Mouse (Mus musculus) hindbrain, embryonic 16.5 days (tissue): ENCODE measurements around the gene Cacna1h. TPM values are rescaled to one million over a fixed set of nuclear protein-coding genes. Genes with fewer than 3 reads are reported as not detected.

Experiments used
- ATAC-seq: fragments of 200-750 bp; cut with Nextera tagmentation; 2 replicates; pipeline ENCODE4 v1.8.0; 2017; ENCODE audit warnings: moderate TSS enrichment, moderate library complexity
- H3K27ac ChIP-seq: fragments of 300-500 bp; sonication (generic); 2 replicates; pipeline ENCODE4 v1.5.1; 2014; ENCODE audit warnings: low read depth, mild to moderate bottlenecking, control low read depth, low read length, moderate library complexity
- H3K27me3 ChIP-seq: fragments of 300-500 bp; sonication (generic); replicated peaks from 2 replicates; pipeline ENCODE4 v1.6.1; 2014; ENCODE audit warnings: low read length; ENCODE audit not compliant: control insufficient read depth, insufficient read depth
- H3K36me3 ChIP-seq: fragments of 300-500 bp; sonication (generic); 2 replicates; pipeline ENCODE4 v1.6.1; 2014; ENCODE audit warnings: mild to moderate bottlenecking, low read length, moderate library complexity, mixed read lengths; ENCODE audit not compliant: control insufficient read depth, insufficient read depth
- H3K4me1 ChIP-seq: fragments of 300-500 bp; sonication (generic); 2 replicates; pipeline ENCODE4 v1.6.1; 2014; ENCODE audit warnings: low read depth, low read length; ENCODE audit not compliant: control insufficient read depth, insufficient read depth
- H3K4me2 ChIP-seq: fragments of 300-500 bp; sonication (generic); 2 replicates; pipeline ENCODE4 v1.6.1; 2014; ENCODE audit warnings: mild to moderate bottlenecking, low read length, control low read depth, moderate library complexity
- H3K4me3 ChIP-seq: fragments of 300-500 bp; sonication (generic); 2 replicates; pipeline ENCODE4 v1.5.1; 2014; ENCODE audit warnings: mild to moderate bottlenecking, low read length, control low read depth, moderate library complexity
- H3K9ac ChIP-seq: fragments of 300-500 bp; sonication (generic); 2 replicates; pipeline ENCODE4 v1.6.1; 2014; ENCODE audit warnings: low read depth, mild to moderate bottlenecking, control low read depth, low read length, moderate library complexity
- H3K9me3 ChIP-seq: fragments of 300-500 bp; sonication (generic); 2 replicates; pipeline ENCODE4 v1.6.1; 2014; ENCODE audit warnings: mild to moderate bottlenecking, low read length, moderate library complexity; ENCODE audit not compliant: control insufficient read depth
- WGBS: fragments of 180-500 bp; shearing (Covaris S2); extraction: QIAGEN DNeasy Blood & Tissue Kit; methylation state at CpG from one replicate; pipeline ENCODE4 v1.1.7; 2014; 5-methylcytosine and 5-hydroxymethylcytosine counted together
- polyA plus RNA-seq: library from polyadenylated mRNA; unstranded; fragments of >200 nt; fragmentation: Nextera tagmentation; extraction: Ambion mirVana; gene quantifications from 2 replicates; pipeline ENCODE4 v1.2.1, GENCODE M21; 2015

Gene Cacna1h
- polyA plus RNA-seq = 5.9 and 6.2 TPM in 2 replicates

DNA sequence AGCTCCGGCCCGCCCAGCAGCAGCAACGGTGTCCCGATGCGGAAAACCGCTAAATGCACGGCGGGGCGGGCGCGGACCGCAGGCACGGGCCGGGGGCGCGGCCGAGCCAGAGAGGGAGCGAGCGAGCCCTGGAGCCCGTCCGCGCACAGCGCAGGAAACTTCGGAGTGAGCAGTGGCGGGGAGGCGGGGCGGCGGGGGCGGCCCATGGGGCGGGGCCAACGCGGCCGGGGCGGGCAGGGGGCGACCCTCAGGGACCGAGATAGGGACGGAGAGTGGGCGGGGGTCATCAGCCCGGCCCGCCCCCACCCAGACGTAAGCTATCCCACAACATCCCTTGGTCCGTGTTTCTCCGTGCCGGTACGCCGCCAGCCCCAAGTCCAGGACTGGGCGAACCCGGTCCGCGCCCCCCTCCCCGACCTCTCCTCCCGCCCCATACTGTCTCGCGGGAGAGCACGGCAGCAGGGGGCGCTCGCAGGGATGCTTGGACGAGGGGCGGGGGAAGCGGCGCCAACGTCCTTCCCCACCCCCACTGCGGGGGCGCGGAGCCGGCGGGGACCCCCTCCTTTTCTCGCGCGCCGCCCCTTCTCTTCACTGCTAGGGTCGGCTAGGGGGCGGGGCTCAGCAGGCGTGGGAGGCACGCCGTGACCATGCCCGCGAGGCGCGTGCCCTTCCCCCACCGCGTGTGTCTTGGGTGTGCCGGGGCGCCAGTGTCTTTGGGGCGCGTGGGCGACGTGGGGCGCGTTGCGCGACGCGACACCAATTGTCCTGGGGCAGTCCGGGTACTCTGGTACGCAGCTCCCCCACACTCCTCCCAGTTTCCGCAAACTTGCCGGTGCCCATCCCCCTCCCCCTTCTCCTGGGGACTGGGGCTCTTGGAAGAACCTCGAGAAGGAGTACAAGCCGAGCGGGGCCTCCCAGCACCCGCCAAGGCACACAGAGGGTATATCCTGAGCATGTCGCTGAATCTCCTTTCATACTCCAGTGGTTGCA, at the start of gene Cacna1h:
Cacna1h (minus strand) TSS at position 167 of the 990 bp plus-strand sequence.
- peak within 1 kb of the TSS; percentile 88 for H3K9ac ChIP-seq
- peak within 1 kb of the TSS; percentile 78 for H3K27ac ChIP-seq
- no peaks in the 10 kb centered on the region for H3K36me3 ChIP-seq
- ATAC-seq = peak; percentile 91
- H3K9me3 ChIP-seq = no peaks in the 10 kb centered on the region
- H3K4me3 ChIP-seq = peak within 1 kb of the TSS; percentile 73
- WGBS = under 1% methylated on average over 65 of the region's 103 CpGs
- peaks cover 2% of the 10 kb centered on the region; the same call in 1 of the 2 replicates for H3K27me3 ChIP-seq
- peak within 1 kb of the TSS; percentile 69 for H3K4me2 ChIP-seq
- peaks cover 35% of the 10 kb centered on the region for H3K4me1 ChIP-seq

DNA sequence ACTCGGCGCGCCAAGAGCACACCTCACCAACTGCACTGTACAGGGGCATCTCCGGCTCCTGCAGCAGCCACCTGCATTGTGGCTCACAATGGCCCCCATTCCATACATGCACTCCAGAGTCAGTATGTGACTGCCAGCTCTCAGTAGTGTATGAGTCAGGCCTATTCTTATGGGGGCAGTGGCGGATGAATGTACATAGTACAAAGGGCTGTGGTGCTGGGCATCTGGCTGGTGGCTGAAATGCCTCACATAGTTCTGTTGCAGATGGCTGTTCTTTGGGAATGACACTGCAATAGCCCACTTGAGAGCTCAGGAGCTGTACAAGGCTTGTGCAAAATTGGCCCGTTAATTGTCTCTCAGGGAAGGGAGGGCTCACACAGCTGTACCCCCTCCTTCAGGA, 48.5 kb upstream of the Cacna1h start:
- Histone ChIP-seq H3K9ac (no peak overlapping the region), H3K4me1 (no peaks in the 10 kb centered on the region), H3K27ac (no peak overlapping the region), H3K4me3 (no peak overlapping the region), H3K9me3 (no peaks in the 10 kb centered on the region; the same call in 1 of the 2 replicates), H3K4me2 (no peak overlapping the region), H3K36me3 (no peaks in the 10 kb centered on the region), H3K27me3 (0 out of 2 replicates have a peak, but pooled peaks cover under 1% of the 10 kb centered on the region)
- WGBS = 79% methylated on average over 6 of the region's 6 CpGs
- ATAC-seq = no peak

DNA sequence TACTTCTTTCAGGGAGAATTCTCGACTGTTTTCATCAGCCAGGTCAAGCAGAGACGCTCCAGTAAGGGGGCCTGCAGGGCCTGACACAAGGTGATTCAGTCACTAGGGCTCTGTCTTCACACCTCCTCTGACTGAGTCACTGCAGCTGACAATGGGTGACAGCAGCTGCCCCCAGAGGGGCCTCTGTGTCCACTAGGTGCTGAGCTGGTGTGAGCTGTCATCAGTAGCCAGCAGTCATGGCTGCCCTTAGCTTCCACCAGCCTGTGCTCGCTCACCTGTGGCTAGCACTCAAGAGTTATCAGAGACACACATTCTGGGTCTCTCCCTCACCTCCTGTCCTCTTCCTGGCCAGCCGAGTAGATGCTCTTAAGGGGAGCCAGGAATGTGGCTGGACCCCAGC, 47.2 kb upstream of the Cacna1h start:
- peaks cover 3% of the 10 kb centered on the region; the same call in 1 of the 2 replicates for H3K4me1 ChIP-seq
- H3K4me2 ChIP-seq = no peak overlapping the region
- H3K4me3 ChIP-seq = no peak overlapping the region
- no peak for ATAC-seq
- WGBS = 74% methylated on average over 4 of the region's 4 CpGs
- H3K27ac ChIP-seq = no peak overlapping the region
- no peaks in the 10 kb centered on the region for H3K36me3 ChIP-seq
- 0 out of 2 replicates have a peak, but pooled peaks cover 3% of the 10 kb centered on the region for H3K27me3 ChIP-seq
- H3K9me3 ChIP-seq = no peaks in the 10 kb centered on the region; the same call in 1 of the 2 replicates
- no peak overlapping the region for H3K9ac ChIP-seq

DNA sequence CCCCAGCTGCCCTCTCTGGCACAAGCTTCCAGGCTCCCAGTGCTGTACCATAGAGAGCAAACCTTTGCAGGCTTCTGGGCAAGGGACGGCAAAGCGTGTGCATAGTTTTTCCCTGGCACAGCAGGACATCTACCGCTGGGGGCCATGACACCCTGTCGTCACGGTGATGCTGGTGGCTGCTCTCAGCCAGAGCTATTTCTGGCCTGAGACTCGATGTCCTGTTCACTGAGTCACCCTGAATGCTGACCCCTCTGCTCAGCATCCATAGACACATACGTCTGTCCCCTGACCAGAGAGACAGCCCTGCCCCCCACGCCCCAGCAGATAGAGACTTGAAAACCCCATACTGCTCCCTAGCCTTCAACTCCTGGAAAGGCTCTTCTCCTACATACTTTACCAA, 46.6 kb upstream of the Cacna1h start:
- Histone ChIP-seq H3K4me2 (no peak overlapping the region), H3K4me3 (no peak overlapping the region), H3K27me3 (peaks cover 6% of the 10 kb centered on the region; the same call in 1 of the 2 replicates), H3K9ac (no peak overlapping the region), H3K4me1 (peaks cover 3% of the 10 kb centered on the region; the same call in 1 of the 2 replicates), H3K9me3 (no peaks in the 10 kb centered on the region; the same call in 1 of the 2 replicates), H3K27ac (no peak overlapping the region), H3K36me3 (no peaks in the 10 kb centered on the region)
- WGBS = 45% methylated on average over 8 of the region's 8 CpGs
- ATAC-seq = no peak

DNA sequence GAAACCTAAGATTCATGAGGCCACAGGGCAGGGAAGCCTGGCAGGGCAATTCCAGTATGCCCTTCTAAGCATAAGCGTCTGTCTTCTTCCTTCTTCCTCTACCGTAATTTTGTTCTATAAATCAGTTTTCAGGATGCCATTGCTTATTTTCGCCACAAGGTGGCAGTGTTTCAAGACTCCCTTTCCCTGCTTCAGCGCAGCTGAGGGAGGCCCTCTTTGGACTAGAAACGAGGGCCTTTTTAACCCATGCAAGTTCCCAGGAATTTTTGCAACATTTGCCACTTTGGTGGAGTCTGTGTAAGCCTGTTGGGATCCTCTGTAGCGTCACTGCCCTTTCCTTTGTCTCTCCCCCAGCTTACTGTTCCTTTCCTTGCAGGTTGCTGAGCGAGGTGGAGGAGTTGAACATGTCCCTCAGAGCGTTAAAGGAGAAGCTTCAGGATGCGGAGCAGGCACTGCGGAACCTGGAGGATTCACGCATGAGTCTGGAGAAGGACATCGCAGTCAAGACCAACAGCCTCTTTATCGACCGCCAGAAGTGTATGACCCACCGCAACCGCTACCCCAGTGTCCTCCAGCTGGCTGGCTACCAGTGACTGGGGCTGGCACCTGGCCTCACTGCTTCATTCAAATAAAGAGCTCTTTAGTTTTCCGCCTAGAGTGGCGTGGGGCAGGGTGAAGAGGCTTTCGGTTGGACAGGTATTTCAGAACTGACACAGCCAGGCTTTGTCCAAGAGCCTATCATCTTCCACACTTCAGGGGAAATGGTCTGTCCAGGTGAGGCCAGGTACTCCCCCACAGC, 42.6 kb upstream of the Cacna1h start:
- Histone ChIP-seq H3K9ac (no peak overlapping the region), H3K36me3 (no peaks in the 10 kb centered on the region), H3K27me3 (peaks cover 21% of the 10 kb centered on the region), H3K4me2 (no peak overlapping the region), H3K4me1 (peaks cover 16% of the 10 kb centered on the region), H3K9me3 (no peaks in the 10 kb centered on the region), H3K4me3 (no peak overlapping the region), H3K27ac (no peak overlapping the region)
- no peak for ATAC-seq
- whole genome bisulfite sequencing = 37% methylated on average over 19 of the region's 19 CpGs

DNA sequence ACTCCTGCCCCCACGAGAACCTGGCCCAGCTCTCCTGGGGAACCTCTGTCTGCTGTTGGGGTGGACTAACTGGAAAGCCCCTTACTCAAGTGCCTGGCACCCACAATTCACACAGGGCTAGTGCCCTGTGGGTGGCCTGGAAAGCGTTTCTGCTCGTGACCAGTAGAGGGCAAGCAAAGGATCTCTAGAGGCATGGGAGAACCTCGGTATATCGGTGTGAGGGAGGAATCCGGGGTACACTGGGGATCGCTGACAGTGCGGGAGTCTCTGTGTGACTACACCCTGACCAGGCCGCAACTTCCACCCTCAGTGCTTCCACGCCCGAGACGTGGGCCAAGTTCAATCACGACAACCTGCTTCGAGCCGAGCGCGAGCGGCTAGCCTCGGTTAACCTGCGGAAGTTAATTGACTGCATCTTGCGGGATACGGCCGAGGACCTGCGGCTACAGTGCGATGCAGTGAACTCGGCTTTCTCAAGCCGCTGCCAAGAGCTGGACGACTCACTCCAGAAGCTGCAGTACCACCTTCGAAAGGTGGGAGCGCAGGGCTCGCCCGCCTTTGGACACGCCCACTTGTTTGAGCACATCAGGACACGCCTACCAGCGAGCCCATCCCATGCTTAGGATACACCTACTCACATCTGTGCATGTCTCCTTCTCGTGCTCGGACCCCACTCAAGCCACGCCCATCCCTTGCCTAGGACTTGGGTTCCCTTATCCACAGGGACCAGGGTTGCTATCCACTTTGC, 40.9 kb upstream of the Cacna1h start:
- peak overlapping the region; percentile 88 for H3K4me2 ChIP-seq
- peak; percentile 50 for ATAC-seq
- H3K27ac ChIP-seq = no peak overlapping the region
- WGBS = 2% methylated on average over 38 of the region's 38 CpGs
- H3K4me3 ChIP-seq = peak overlapping the region; percentile 46
- H3K27me3 ChIP-seq = peaks cover 25% of the 10 kb centered on the region
- H3K36me3 ChIP-seq = no peaks in the 10 kb centered on the region
- peaks cover 16% of the 10 kb centered on the region for H3K4me1 ChIP-seq
- H3K9ac ChIP-seq = peak overlapping the region; percentile 60
- H3K9me3 ChIP-seq = no peaks in the 10 kb centered on the region

DNA sequence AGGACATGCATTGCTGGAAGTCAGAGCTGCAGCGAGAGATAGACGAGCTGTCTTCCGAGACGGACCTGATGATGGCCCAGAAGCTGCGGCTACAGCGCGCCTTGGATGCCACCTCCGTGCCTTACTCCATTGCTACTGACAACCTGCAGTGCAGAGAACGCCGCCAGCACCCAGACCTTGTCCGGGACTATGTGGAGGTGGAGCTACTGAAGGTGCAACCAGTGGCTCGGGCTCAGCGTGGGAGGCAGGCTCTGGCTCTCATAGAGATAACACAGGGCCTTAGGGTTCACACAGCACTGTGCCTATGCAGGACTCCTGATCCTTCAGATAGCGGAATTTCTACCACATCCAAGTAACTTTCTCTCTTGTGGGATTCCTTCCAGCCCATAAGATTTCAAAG, 38.5 kb upstream of the Cacna1h start:
- H3K4me2 ChIP-seq = peak overlapping the region; percentile 30
- ATAC-seq = no peak
- 55% methylated on average over 14 of the region's 14 CpGs for WGBS

DNA sequence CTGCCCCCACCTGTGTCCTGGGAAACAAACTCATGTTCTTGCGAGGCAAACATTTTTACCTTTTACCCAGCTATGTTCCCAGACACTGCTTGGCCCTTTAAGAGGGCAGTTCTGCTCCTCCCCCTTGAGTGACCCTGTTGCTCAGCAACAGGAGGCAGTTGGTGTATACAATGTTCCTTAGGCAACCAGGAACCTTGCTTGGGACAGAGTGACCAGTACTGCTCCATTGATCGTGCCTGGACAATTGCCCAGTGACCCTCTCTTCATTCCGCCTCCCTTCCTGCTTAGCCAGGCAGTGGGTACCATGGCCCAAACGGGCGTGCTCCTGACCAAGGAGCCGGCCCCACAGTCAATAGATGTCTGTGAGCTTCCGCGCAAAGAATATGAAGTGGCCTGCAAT, 37.8 kb upstream of the Cacna1h start:
- Histone ChIP-seq H3K4me3 (no peak overlapping the region), H3K9me3 (no peaks in the 10 kb centered on the region), H3K4me1 (peaks cover 16% of the 10 kb centered on the region), H3K27ac (peak overlapping the region; percentile 41; the same call in 1 of the 2 replicates), H3K9ac (no peak overlapping the region), H3K27me3 (peaks cover 22% of the 10 kb centered on the region), H3K4me2 (peak overlapping the region; percentile 30), H3K36me3 (no peaks in the 10 kb centered on the region)
- WGBS = 24% methylated on average over 8 of the region's 8 CpGs
- peak; percentile 83 for ATAC-seq

More for the DNA sequence above, 38.5 kb upstream of the Cacna1h start:
- no peaks in the 10 kb centered on the region for H3K9me3 ChIP-seq
- H3K36me3 ChIP-seq = no peaks in the 10 kb centered on the region
- peaks cover 23% of the 10 kb centered on the region for H3K27me3 ChIP-seq
- H3K9ac ChIP-seq = no peak overlapping the region
- H3K4me1 ChIP-seq = peaks cover 16% of the 10 kb centered on the region
- peak overlapping the region; percentile 41; the same call in 1 of the 2 replicates for H3K27ac ChIP-seq
- peak overlapping the region; percentile 8; the same call in 1 of the 2 replicates for H3K4me3 ChIP-seq
